14 mouse cellular contexts compared by ENCODE assay signal in the genomic region with DNA sequence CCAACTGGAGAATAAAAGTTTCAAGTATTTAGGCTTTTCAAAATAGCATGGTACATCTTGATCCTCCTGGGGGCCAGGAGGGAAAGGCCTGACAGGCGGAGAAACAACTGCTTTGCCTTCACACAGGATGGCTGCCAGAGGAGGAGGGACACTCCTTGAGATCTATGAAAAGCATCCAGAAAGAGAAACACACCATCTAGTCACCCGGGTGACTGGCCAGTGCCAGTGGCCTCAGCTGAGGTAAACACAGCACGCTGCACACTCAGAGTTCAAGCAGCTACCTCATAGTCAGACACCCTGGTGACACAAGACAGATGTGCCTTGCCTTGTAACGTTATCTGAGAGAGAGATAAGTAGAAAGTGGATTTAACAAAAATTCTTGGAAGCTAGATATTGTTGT.
DNase-seq lines count a peak whose midpoint lies in the region; ATAC-seq lines count a peak whose summit lies in the region.
"Had no signal": no experiment of that assay in that cellular context is flagged by ENCODE, and none has a peak within 500 bp of the region (broad histone marks: within the 10 kb centered on the region; RNA-seq: fewer than 3 reads in every experiment).

No protein-coding gene starts in this region.

- intact Hi-C loops in left cerebral cortex, postnatal 36 days (cut with DNase I): no loop called here

- no peaks in the 10 kb centered on the region for H3K9me3 ChIP-seq in heart, embryonic 16.5 days (replicated peaks; ENCODE audit: control insufficient read depth, low read length)
- H3K9me3 ChIP-seq in embryonic facial prominence, embryonic 10.5 days: no peaks in the 10 kb centered on the region
- H3K9me3 ChIP-seq: forebrain, embryonic 10.5 days; G1E; limb, embryonic 10.5 days had no signal

- no peaks in the 10 kb centered on the region for H3K36me3 ChIP-seq in heart, embryonic 16.5 days (ENCODE audit: control insufficient read depth, insufficient read depth)
- no peaks in the 10 kb centered on the region for H3K36me3 ChIP-seq in embryonic facial prominence, embryonic 10.5 days (replicated peaks)
- H3K36me3 ChIP-seq: forebrain, embryonic 10.5 days; limb, embryonic 10.5 days had no signal

- peak overlapping the region; percentile 46 for H3K27ac ChIP-seq in heart, embryonic 16.5 days (ENCODE audit: low read length)
- H3K27ac ChIP-seq in embryonic facial prominence, embryonic 10.5 days (replicated peaks): no peak overlapping the region
- H3K27ac ChIP-seq: forebrain, embryonic 10.5 days; kidney, postnatal 0 days; limb, embryonic 10.5 days had no signal

- H3K27me3 ChIP-seq in heart, embryonic 16.5 days (ENCODE audit: control insufficient read depth, insufficient read depth, low read length): no peaks in the 10 kb centered on the region
- no peaks in the 10 kb centered on the region for H3K27me3 ChIP-seq in embryonic facial prominence, embryonic 10.5 days (replicated peaks; ENCODE audit: low read depth, poor library complexity, severe bottlenecking)

- no peak overlapping the region for H3K4me3 ChIP-seq in heart, embryonic 16.5 days (ENCODE audit: low read length)
- H3K4me3 ChIP-seq in embryonic facial prominence, embryonic 10.5 days: no peak overlapping the region
- H3K4me3 ChIP-seq: forebrain, embryonic 10.5 days; limb, embryonic 10.5 days had no signal

- WGBS in heart, embryonic 16.5 days: 15% methylated on average over 4 of the region's 4 CpGs
- 68% methylated on average over 4 of the region's 4 CpGs for WGBS in embryonic facial prominence, embryonic 10.5 days

- peak; percentile 49 for ATAC-seq in heart, embryonic 16.5 days (replicated peaks; ENCODE audit: extremely low read depth, insufficient read depth, low FRiP score)

- no peak overlapping the region for H3K4me2 ChIP-seq in heart, embryonic 16.5 days (ENCODE audit: low read depth, low read length)

- H3K9ac ChIP-seq in heart, embryonic 16.5 days (ENCODE audit: low read length): no peak overlapping the region

- peaks cover 21% of the 10 kb centered on the region for H3K4me1 ChIP-seq in heart, embryonic 16.5 days (ENCODE audit: control insufficient read depth, insufficient read depth, low read length)
- peaks cover 22% of the 10 kb centered on the region for H3K4me1 ChIP-seq in embryonic facial prominence, embryonic 10.5 days

- peak; percentile 41 for DNase-seq in urinary bladder, postnatal 14 days (ENCODE audit: low spot score)
- no peak for DNase-seq in urinary bladder, postnatal 4 days (ENCODE audit: low spot score in 2 of 2)
- peak; percentile 43 to 47 for DNase-seq in gastrocnemius, adult 8-10 months (ENCODE audit: low spot score in 2 of 2)
- DNase-seq in skeletal muscle tissue, adult 2 months (ENCODE audit: low read depth, low spot score): peak; percentile 74
- DNase-seq in left cerebral cortex, postnatal 36 days (ENCODE audit: low spot score in 2 of 2): no peak
- no peak for DNase-seq in embryonic facial prominence, embryonic 10.5 days (ENCODE audit: low spot score)
- no peak for DNase-seq in retina, postnatal 1 day
- DNase-seq: cerebellum, postnatal 25 days; thymus, postnatal 36 days had no signal

Comparison
In these comparisons a context has a peak if more than half of its experiments do, and no peak if none do; other contexts are left out.
1. DNase-seq: peak in urinary bladder, postnatal 14 days (single experiment), gastrocnemius, adult 8-10 months (2 of 2) and skeletal muscle tissue, adult 2 months (single experiment); none in urinary bladder, postnatal 4 days (0 of 2), left cerebral cortex, postnatal 36 days (0 of 2), embryonic facial prominence, embryonic 10.5 days (single experiment) and retina, postnatal 1 day (single experiment).